Mouse (Mus musculus) midbrain, embryonic 11.5 days (tissue): Measurements from ENCODE around the gene Ppp1r26. TPM values are rescaled to one million over a fixed set of nuclear protein-coding genes. Genes with fewer than 3 reads are reported as not detected.
"Not testable (repeated sequence)": the region's sequence is repeated elsewhere in the genome, so short reads cannot be mapped to it uniquely, and the experiment has no call there.

ENCODE experiments used
- ATAC-seq: fragments of 200-750 bp; cut with Nextera tagmentation; 2 replicates; pipeline ENCODE4 v1.8.0; 2017; ENCODE audit warnings: moderate TSS enrichment, moderate library complexity; ENCODE audit not compliant: low FRiP score
- DNase-seq: peaks from one replicate; pipeline ENCODE4 v3.0.0; 2015; ENCODE audit warnings: low spot score; ENCODE audit errors: missing footprints
- H3K27ac ChIP-seq: fragments of 300-500 bp; sonication (generic); 2 replicates; pipeline ENCODE4 v1.5.1; 2014; ENCODE audit warnings: low read depth, low read length
- H3K27me3 ChIP-seq: fragments of 300-500 bp; sonication (generic); 2 replicates; pipeline ENCODE4 v1.6.1; 2014; ENCODE audit warnings: mild to moderate bottlenecking, low read length, moderate library complexity, mixed read lengths; ENCODE audit not compliant: control insufficient read depth, insufficient read depth
- H3K36me3 ChIP-seq: fragments of 300-500 bp; sonication (generic); 2 replicates; pipeline ENCODE4 v1.6.1; 2014; ENCODE audit warnings: mild to moderate bottlenecking, low read length, moderate library complexity, mixed read lengths; ENCODE audit not compliant: control insufficient read depth, insufficient read depth
- H3K4me1 ChIP-seq: fragments of 300-500 bp; sonication (generic); 2 replicates; pipeline ENCODE4 v1.6.1; 2014; ENCODE audit warnings: low read length; ENCODE audit not compliant: control insufficient read depth, insufficient read depth
- H3K4me2 ChIP-seq: fragments of 300-500 bp; sonication (generic); 2 replicates; pipeline ENCODE4 v1.6.1; 2014; ENCODE audit warnings: mild to moderate bottlenecking, moderate library complexity
- H3K4me3 ChIP-seq: fragments of 300-500 bp; sonication (generic); 2 replicates; pipeline ENCODE4 v1.5.1; 2014; ENCODE audit warnings: low read depth, low read length
- H3K9ac ChIP-seq: fragments of 300-500 bp; sonication (generic); 2 replicates; pipeline ENCODE4 v1.6.1; 2014; ENCODE audit warnings: low read length
- H3K9me3 ChIP-seq: fragments of 300-500 bp; sonication (generic); 2 replicates; pipeline ENCODE4 v1.6.1; 2016; ENCODE audit warnings: low read length; ENCODE audit not compliant: control insufficient read depth
- WGBS: fragments of 180-500 bp; shearing (Covaris S2); extraction: QIAGEN DNeasy Blood & Tissue Kit; methylation state at CpG from one replicate; pipeline ENCODE4 v1.1.7; 2014; 5-methylcytosine and 5-hydroxymethylcytosine counted together
- polyA plus RNA-seq: library from polyadenylated mRNA; unstranded; fragments of >200 nt; fragmentation: Nextera tagmentation; extraction: Ambion mirVana; gene quantifications from 2 replicates; pipeline ENCODE4 v1.2.1, GENCODE M21; 2014

Gene Ppp1r26
- polyA plus RNA-seq, 1 experiment from 2014 or later, result 3.2 TPM

- not testable (repeated sequence) for H3K36me3 ChIP-seq, H3K4me1 ChIP-seq, H3K27me3 ChIP-seq, H3K4me3 ChIP-seq, H3K4me2 ChIP-seq, H3K9ac ChIP-seq, H3K9me3 ChIP-seq, H3K27ac ChIP-seq, ATAC-seq, DNase-seq
- WGBS, result 93% methylated on average over 5 of the region's 5 CpGs
These were observed 31.4 kb downstream of the Ppp1r26 start for GRCm38 (mm10) chr2:28477993-28478392.

GRCm38 (mm10) chr2:28479208-28480204, 32.9 kb downstream of the Ppp1r26 start:
- Histone ChIP-seq H3K27ac (no peak overlapping the region), H3K9ac (no peak overlapping the region), H3K27me3 (no peaks in the 10 kb centered on the region), H3K9me3 (no peaks in the 10 kb centered on the region), H3K4me3 (no peak overlapping the region), H3K36me3 (no peaks in the 10 kb centered on the region), H3K4me2 (no peak overlapping the region), H3K4me1 (no peaks in the 10 kb centered on the region)
- DNase-seq, result no peak
- 85% methylated on average over 20 of the region's 20 CpGs for WGBS
- no peak for ATAC-seq

- Histone ChIP-seq H3K4me2 (no peak overlapping the region), H3K4me3 (no peak overlapping the region), H3K9ac (no peak overlapping the region), H3K9me3 (no peaks in the 10 kb centered on the region), H3K27ac (no peak overlapping the region), H3K4me1 (no peaks in the 10 kb centered on the region), H3K36me3 (no peaks in the 10 kb centered on the region), H3K27me3 (no peaks in the 10 kb centered on the region)
- no peak for ATAC-seq
- no peak for DNase-seq
- WGBS, result 69% methylated on average over 2 of the region's 2 CpGs
These were observed 37.3 kb downstream of the Ppp1r26 start for GRCm38 (mm10) chr2:28483861-28484260.

GRCm38 (mm10) chr2:28494521-28494920, 47.9 kb downstream of the Ppp1r26 start:
- Histone ChIP-seq H3K4me1 (no peaks in the 10 kb centered on the region), H3K4me2 (no peak overlapping the region), H3K27ac (no peak overlapping the region), H3K27me3 (no peaks in the 10 kb centered on the region), H3K9ac (no peak overlapping the region), H3K9me3 (no peaks in the 10 kb centered on the region), H3K4me3 (no peak overlapping the region), H3K36me3 (no peaks in the 10 kb centered on the region)
- ATAC-seq (no peak), DNase-seq (no peak)
- 96% methylated on average over 2 of the region's 2 CpGs for WGBS

- H3K27me3 ChIP-seq, result no peaks in the 10 kb centered on the region
- 84% methylated on average over 14 of the region's 14 CpGs for WGBS
- H3K9me3 ChIP-seq, result no peaks in the 10 kb centered on the region
- no peak overlapping the region for H3K9ac ChIP-seq
- H3K27ac ChIP-seq, result no peak overlapping the region
- no peaks in the 10 kb centered on the region for H3K4me1 ChIP-seq
- H3K36me3 ChIP-seq, result no peaks in the 10 kb centered on the region
- H3K4me2 ChIP-seq, result no peak overlapping the region
- ATAC-seq (no peak), DNase-seq (no peak)
- no peak overlapping the region for H3K4me3 ChIP-seq
These were observed 48.7 kb downstream of the Ppp1r26 start for GRCm38 (mm10) chr2:28495207-28495756.

GRCm38 (mm10) chr2:28495801-28496595, 49.4 kb downstream of the Ppp1r26 start:
- Histone ChIP-seq H3K9me3 (no peaks in the 10 kb centered on the region), H3K36me3 (no peaks in the 10 kb centered on the region), H3K4me1 (no peaks in the 10 kb centered on the region), H3K27ac (no peak overlapping the region), H3K9ac (no peak overlapping the region), H3K27me3 (no peaks in the 10 kb centered on the region), H3K4me3 (no peak overlapping the region), H3K4me2 (no peak overlapping the region)
- ATAC-seq, result no peak
- WGBS, result 88% methylated on average over 16 of the region's 16 CpGs
- DNase-seq, result no peak

- ATAC-seq (no peak), DNase-seq (no peak)
- Histone ChIP-seq H3K27ac (no peak within 1 kb of the TSS), H3K9me3 (no peaks in the 10 kb centered on the region), H3K27me3 (no peaks in the 10 kb centered on the region), H3K4me2 (no peak within 1 kb of the TSS), H3K4me1 (no peaks in the 10 kb centered on the region), H3K36me3 (no peaks in the 10 kb centered on the region), H3K4me3 (no peak within 1 kb of the TSS), H3K9ac (no peak within 1 kb of the TSS)
- WGBS, result 83% methylated on average over 5 of the region's 5 CpGs
These were observed 50.1 kb downstream of the Ppp1r26 start, which contains the start of gene Gbgt1 for GRCm38 (mm10) chr2:28496671-28497070. TSS of gene Gbgt1 (plus strand) at chr2:28496891.

- Histone ChIP-seq H3K27ac (no peak overlapping the region), H3K27me3 (no peaks in the 10 kb centered on the region), H3K9me3 (no peaks in the 10 kb centered on the region), H3K9ac (no peak overlapping the region), H3K4me2 (no peak overlapping the region), H3K36me3 (no peaks in the 10 kb centered on the region), H3K4me1 (no peaks in the 10 kb centered on the region), H3K4me3 (no peak overlapping the region)
- DNase-seq, result no peak
- ATAC-seq, result no peak
- 80% methylated on average over 5 of the region's 5 CpGs for WGBS
These were observed 51.0 kb downstream of the Ppp1r26 start for GRCm38 (mm10) chr2:28497561-28497960.
